Mouse (Mus musculus): ENCODE results near the gene Ogg1. TPM values are rescaled to one million over a fixed set of nuclear protein-coding genes. Genes with fewer than 3 reads are reported as not detected.
A peak's percentile ranks its signal among the peaks of the same experiment; 100 is the strongest.
"Not testable (repeated sequence)": the region's sequence is repeated elsewhere in the genome, so short reads cannot be mapped to it uniquely, and the experiment has no call there.

The Ogg1 gene
- total and polyA plus RNA-seq, 2 experiments from 2014 or later = 7.3 to 14.8 TPM

- Histone ChIP-seq H3K9me3 (ENCODE audit: low read length) (no peaks in the 10 kb centered on the region), H3K27ac (ENCODE audit: low read depth, low read length) (peak overlapping the region; percentile 97), H3K36me3 (ENCODE audit: insufficient read depth, low read length) (peaks cover 14% of the 10 kb centered on the region), H3K4me3 (ENCODE audit: low read depth, low read length) (peak overlapping the region; percentile 95), H3K4me1 (ENCODE audit: insufficient read depth, low read length) (peaks cover 5% of the 10 kb centered on the region; the same call in 1 of the 2 replicates), H3K9ac (replicated peaks; ENCODE audit: low read length, poor library complexity, severe bottlenecking) (peak overlapping the region; percentile 91), H3K4me2 (ENCODE audit: low read depth, low read length, poor library complexity, severe bottlenecking) (peak overlapping the region; percentile 96), H3K27me3 (ENCODE audit: insufficient read depth, low read length) (no peaks in the 10 kb centered on the region)
- DNase-seq (ENCODE audit: low spot score) (peak; percentile 17), ATAC-seq (ENCODE audit: low FRiP score) (no peak)
- WGBS = under 1% methylated on average over 32 of the region's 34 CpGs
- no peak for TF ChIP-seq CTCF (IDR thresholded peaks at IDR 0.05)
Observed at GRCm38 (mm10) chr6:113307481-113308121, 19.2 kb upstream of the Ogg1 start.

GRCm38 (mm10) chr6:113308141-113308540 is 18.6 kb upstream of the Ogg1 start:
- 29% methylated on average over 5 of the region's 5 CpGs for WGBS
- TF ChIP-seq CTCF (IDR thresholded peaks at IDR 0.05) = peak; percentile 61
- ATAC-seq (ENCODE audit: low FRiP score) (no peak), DNase-seq (ENCODE audit: low spot score) (peak; percentile 84)
- peaks cover 16% of the 10 kb centered on the region for H3K36me3 ChIP-seq (ENCODE audit: insufficient read depth, low read length)
- no peaks in the 10 kb centered on the region for H3K27me3 ChIP-seq (ENCODE audit: insufficient read depth, low read length)
- H3K9me3 ChIP-seq (ENCODE audit: low read length) = no peaks in the 10 kb centered on the region
- 0 out of 2 replicates have a peak overlapping the region, but pooled peaks have one; percentile 97 for H3K27ac ChIP-seq (ENCODE audit: low read depth, low read length)
- H3K4me3 ChIP-seq (ENCODE audit: low read depth, low read length) = peak overlapping the region; percentile 95
- peaks cover 5% of the 10 kb centered on the region; the same call in 1 of the 2 replicates for H3K4me1 ChIP-seq (ENCODE audit: insufficient read depth, low read length)
- peak overlapping the region; percentile 91 for H3K9ac ChIP-seq (replicated peaks; ENCODE audit: low read length, poor library complexity, severe bottlenecking)
- H3K4me2 ChIP-seq (ENCODE audit: low read depth, low read length, poor library complexity, severe bottlenecking) = peak overlapping the region; percentile 96

- no peak for ATAC-seq (ENCODE audit: low FRiP score)
- no peak overlapping the region for H3K4me2 ChIP-seq (ENCODE audit: low read depth, low read length, poor library complexity, severe bottlenecking)
- no peaks in the 10 kb centered on the region for H3K27me3 ChIP-seq (ENCODE audit: insufficient read depth, low read length)
- WGBS = 95% methylated on average over 3 of the region's 3 CpGs
- H3K27ac ChIP-seq (ENCODE audit: low read depth, low read length) = no peak overlapping the region
- H3K4me1 ChIP-seq (ENCODE audit: insufficient read depth, low read length) = no peaks in the 10 kb centered on the region
- H3K36me3 ChIP-seq (ENCODE audit: insufficient read depth, low read length) = peaks cover 75% of the 10 kb centered on the region
- no peak overlapping the region for H3K4me3 ChIP-seq (ENCODE audit: low read depth, low read length)
- H3K9ac ChIP-seq (replicated peaks; ENCODE audit: low read length, poor library complexity, severe bottlenecking) = no peak overlapping the region
- no peaks in the 10 kb centered on the region for H3K9me3 ChIP-seq (ENCODE audit: low read length)
- no peak for DNase-seq (ENCODE audit: low spot score)
- no peak for TF ChIP-seq CTCF (IDR thresholded peaks at IDR 0.05)
Observed at GRCm38 (mm10) chr6:113315972-113316371, 10.8 kb upstream of the Ogg1 start.

- H3K9me3 ChIP-seq (ENCODE audit: low read length) = no peaks in the 10 kb centered on the region
- H3K9ac ChIP-seq (replicated peaks; ENCODE audit: low read length, poor library complexity, severe bottlenecking) = no peak overlapping the region
- WGBS = 94% methylated on average over 1 of the region's 1 CpGs
- no peak overlapping the region for H3K27ac ChIP-seq (ENCODE audit: low read depth, low read length)
- ATAC-seq (ENCODE audit: low FRiP score) (no peak), DNase-seq (ENCODE audit: low spot score) (no peak)
- H3K27me3 ChIP-seq (ENCODE audit: insufficient read depth, low read length) = no peaks in the 10 kb centered on the region
- no peak overlapping the region for H3K4me2 ChIP-seq (ENCODE audit: low read depth, low read length, poor library complexity, severe bottlenecking)
- no peaks in the 10 kb centered on the region for H3K4me1 ChIP-seq (ENCODE audit: insufficient read depth, low read length)
- H3K36me3 ChIP-seq (ENCODE audit: insufficient read depth, low read length) = peaks cover 16% of the 10 kb centered on the region
- no peak overlapping the region for H3K4me3 ChIP-seq (ENCODE audit: low read depth, low read length)
- no peak for TF ChIP-seq CTCF (IDR thresholded peaks at IDR 0.05)
Observed at GRCm38 (mm10) chr6:113329396-113329795, 2.6 kb downstream of the Ogg1 start.

- Histone ChIP-seq H3K27me3 (ENCODE audit: insufficient read depth, low read length) (no peaks in the 10 kb centered on the region), H3K9me3 (ENCODE audit: low read length) (no peaks in the 10 kb centered on the region), H3K36me3 (ENCODE audit: insufficient read depth, low read length) (peaks cover 25% of the 10 kb centered on the region), H3K27ac (ENCODE audit: low read depth, low read length) (no peak overlapping the region), H3K4me3 (ENCODE audit: low read depth, low read length) (no peak overlapping the region), H3K4me2 (ENCODE audit: low read depth, low read length, poor library complexity, severe bottlenecking) (no peak overlapping the region), H3K4me1 (ENCODE audit: insufficient read depth, low read length) (no peaks in the 10 kb centered on the region), H3K9ac (replicated peaks; ENCODE audit: low read length, poor library complexity, severe bottlenecking) (no peak overlapping the region)
- no peak for ATAC-seq (ENCODE audit: low FRiP score)
- DNase-seq (ENCODE audit: low spot score) = no peak
- TF ChIP-seq CTCF (IDR thresholded peaks at IDR 0.05) = no peak
- 60% methylated on average over 2 of the region's 2 CpGs for WGBS
Observed at GRCm38 (mm10) chr6:113330547-113330946, 3.8 kb downstream of the Ogg1 start.

GRCm38 (mm10) chr6:113331721-113332120 is 4.9 kb downstream of the Ogg1 start:
- H3K4me1 ChIP-seq (ENCODE audit: insufficient read depth, low read length) = no peaks in the 10 kb centered on the region
- no peak overlapping the region for H3K27ac ChIP-seq (ENCODE audit: low read depth, low read length)
- H3K9ac ChIP-seq (replicated peaks; ENCODE audit: low read length, poor library complexity, severe bottlenecking) = no peak overlapping the region
- H3K4me2 ChIP-seq (ENCODE audit: low read depth, low read length, poor library complexity, severe bottlenecking) = no peak overlapping the region
- TF ChIP-seq CTCF (IDR thresholded peaks at IDR 0.05) = no peak
- peaks cover 35% of the 10 kb centered on the region for H3K36me3 ChIP-seq (ENCODE audit: insufficient read depth, low read length)
- no peak for DNase-seq (ENCODE audit: low spot score)
- no peaks in the 10 kb centered on the region for H3K9me3 ChIP-seq (ENCODE audit: low read length)
- no peak overlapping the region for H3K4me3 ChIP-seq (ENCODE audit: low read depth, low read length)
- ATAC-seq (ENCODE audit: low FRiP score) = no peak
- no peaks in the 10 kb centered on the region for H3K27me3 ChIP-seq (ENCODE audit: insufficient read depth, low read length)
- 91% methylated on average over 11 of the region's 11 CpGs for WGBS

- peaks cover 41% of the 10 kb centered on the region for H3K36me3 ChIP-seq (ENCODE audit: insufficient read depth, low read length)
Observed at GRCm38 (mm10) chr6:113332734-113333133, 6.0 kb downstream of the Ogg1 start.

More at GRCm38 (mm10) chr6:113332734-113333133, 6.0 kb downstream of the Ogg1 start:
- H3K27ac ChIP-seq (ENCODE audit: low read depth, low read length); H3K4me1 ChIP-seq (ENCODE audit: insufficient read depth, low read length); H3K4me3 ChIP-seq (ENCODE audit: low read depth, low read length); ATAC-seq (ENCODE audit: low FRiP score); H3K9me3 ChIP-seq (ENCODE audit: low read length); H3K4me2 ChIP-seq (ENCODE audit: low read depth, low read length, poor library complexity, severe bottlenecking); H3K9ac ChIP-seq (replicated peaks; ENCODE audit: low read length, poor library complexity, severe bottlenecking); H3K27me3 ChIP-seq (ENCODE audit: insufficient read depth, low read length); DNase-seq (ENCODE audit: low spot score): not testable (repeated sequence)
- WGBS = 74% methylated on average over 6 of the region's 6 CpGs
